Mouse (Mus musculus) embryonic fibroblast, embryonic 13.5 days (primary cell): ENCODE data around the gene F10.

Source experiments
- CTCF ChIP-seq: IDR thresholded peaks from 2 replicates; pipeline ENCODE4 v1.5.1; 2011; ENCODE audit warnings: mild to moderate bottlenecking, control low read depth, low read length, moderate library complexity, borderline replicate concordance; ENCODE audit not compliant: insufficient read depth
- POLR2A ChIP-seq: IDR thresholded peaks from 2 replicates; pipeline ENCODE4 v1.6.1; 2011; ENCODE audit warnings: low read depth, mild to moderate bottlenecking, control low read depth, low read length, moderate library complexity

DNA sequence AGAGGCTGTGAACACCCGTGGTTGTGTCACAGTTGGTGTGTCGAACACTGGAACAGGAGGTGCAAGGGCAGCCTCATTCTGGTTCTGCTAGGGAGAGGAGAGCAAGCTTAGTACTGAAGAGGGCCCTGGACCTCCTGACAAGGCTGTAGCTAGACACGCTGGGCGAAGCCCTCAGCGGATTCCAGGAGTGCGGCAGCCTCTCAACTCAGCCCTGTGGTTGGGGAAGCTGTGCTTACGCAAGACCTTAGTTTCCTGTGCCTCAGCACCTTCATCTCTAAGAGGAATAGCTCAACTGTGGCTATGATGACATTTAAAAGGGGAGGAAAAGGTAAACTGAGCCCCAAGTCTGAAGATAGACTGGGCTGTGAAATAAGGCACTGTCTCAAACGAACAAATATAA, 37.9 kb downstream of the F10 start:
- TF ChIP-seq CTCF, result no peak
- no peak for TF ChIP-seq POLR2A
